Mouse (Mus musculus) embryo, embryonic 10 days (tissue): ENCODE data around the gene Bricd5.
"Not testable (repeated sequence)": the region's sequence is repeated elsewhere in the genome, so short reads cannot be mapped to it uniquely, and the experiment has no call there.

ENCODE experiments used
- DNase-seq: peaks from one replicate; pipeline ENCODE4 v3.0.0-alpha.2; 2015; ENCODE audit warnings: low spot score

Gene Bricd5

DNA sequence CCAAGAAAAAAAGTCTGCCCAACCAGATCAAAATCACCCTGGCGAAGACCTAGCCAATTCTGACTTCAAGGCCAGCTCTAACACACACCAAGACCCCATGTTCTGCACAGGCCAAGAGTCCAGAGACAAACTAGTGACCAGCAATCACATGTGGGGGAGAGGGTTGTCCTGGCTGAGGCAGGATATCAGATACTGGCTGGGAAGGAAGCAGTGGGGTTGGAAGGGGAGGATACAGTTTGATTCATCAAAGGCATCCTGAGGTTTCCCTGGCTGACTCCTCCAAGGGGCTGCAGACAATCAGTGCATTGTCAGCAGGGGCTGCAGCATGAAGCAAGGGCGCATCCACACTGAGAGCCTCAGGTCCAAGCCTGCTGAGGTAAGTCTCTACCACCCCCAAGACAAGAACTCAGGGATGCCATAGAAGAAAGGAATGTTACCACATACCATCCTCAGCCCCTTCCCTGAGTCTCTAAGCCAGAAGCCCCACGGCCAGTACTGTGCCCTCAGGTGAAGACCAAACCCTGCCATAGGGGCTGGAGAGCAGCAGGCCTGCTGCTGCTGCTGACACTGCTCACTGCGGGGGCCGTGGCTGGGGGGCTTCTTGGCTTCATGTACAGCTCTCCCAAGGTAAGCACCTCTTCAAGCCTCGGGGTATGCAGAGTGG lies at the start of gene Bricd5:
Bricd5 (plus strand) TSS at position 273 of the 664 bp plus-strand sequence.
- DNase-seq: no peak

GRCm38 (mm10) chr17:24424489-24424888 lies 49.2 kb upstream of the Bricd5 start:
- DNase-seq: no peak

DNA sequence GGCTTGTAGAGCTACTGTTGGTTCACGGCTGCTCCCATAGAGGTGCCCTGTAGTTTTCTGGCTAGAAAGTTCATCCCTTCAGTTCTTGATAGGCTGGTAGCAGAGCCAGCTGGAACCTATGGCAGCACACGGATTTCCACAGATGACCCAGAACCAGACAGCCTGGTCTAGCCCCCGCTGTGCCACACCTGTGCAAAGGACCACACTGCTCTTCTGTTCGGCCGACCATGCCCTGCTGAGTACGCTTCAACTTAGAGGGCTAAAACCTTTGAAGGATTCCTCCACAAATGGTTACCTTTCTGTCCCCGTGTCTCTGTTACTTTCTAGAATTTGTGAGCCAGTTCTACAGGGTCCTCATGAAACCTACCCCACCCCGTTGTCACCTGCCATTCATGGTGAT lies 48.4 kb upstream of the Bricd5 start:
- not testable (repeated sequence) for DNase-seq

GRCm38 (mm10) chr17:24425905-24426304 lies 47.8 kb upstream of the Bricd5 start:
- no peak for DNase-seq

GRCm38 (mm10) chr17:24426471-24427169 lies 47.1 kb upstream of the Bricd5 start, which contains the start of gene Eci1:
Gene Eci1 (plus strand): TSS chr17:24426641.
- peak; percentile 95 for DNase-seq

DNA sequence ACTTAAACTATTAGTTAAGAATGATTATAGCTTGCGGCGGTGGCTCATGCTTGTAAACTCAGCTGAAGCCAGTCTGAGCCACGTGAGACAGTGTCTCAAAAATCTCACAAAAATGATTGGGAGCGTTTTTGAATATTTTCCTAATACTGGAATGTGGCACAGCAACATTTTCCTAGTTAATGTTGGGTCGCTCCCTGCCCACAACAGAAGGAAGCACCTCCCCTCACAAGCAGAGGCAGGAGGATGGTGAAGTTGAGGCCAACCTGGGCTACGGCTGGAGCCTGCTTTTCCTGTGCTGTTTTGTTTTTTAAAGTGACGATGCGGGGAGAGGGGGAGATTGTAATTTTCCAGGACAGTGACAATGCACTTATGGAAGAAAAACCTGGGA lies 46.5 kb upstream of the Bricd5 start:
- DNase-seq: peak; percentile 30

DNA sequence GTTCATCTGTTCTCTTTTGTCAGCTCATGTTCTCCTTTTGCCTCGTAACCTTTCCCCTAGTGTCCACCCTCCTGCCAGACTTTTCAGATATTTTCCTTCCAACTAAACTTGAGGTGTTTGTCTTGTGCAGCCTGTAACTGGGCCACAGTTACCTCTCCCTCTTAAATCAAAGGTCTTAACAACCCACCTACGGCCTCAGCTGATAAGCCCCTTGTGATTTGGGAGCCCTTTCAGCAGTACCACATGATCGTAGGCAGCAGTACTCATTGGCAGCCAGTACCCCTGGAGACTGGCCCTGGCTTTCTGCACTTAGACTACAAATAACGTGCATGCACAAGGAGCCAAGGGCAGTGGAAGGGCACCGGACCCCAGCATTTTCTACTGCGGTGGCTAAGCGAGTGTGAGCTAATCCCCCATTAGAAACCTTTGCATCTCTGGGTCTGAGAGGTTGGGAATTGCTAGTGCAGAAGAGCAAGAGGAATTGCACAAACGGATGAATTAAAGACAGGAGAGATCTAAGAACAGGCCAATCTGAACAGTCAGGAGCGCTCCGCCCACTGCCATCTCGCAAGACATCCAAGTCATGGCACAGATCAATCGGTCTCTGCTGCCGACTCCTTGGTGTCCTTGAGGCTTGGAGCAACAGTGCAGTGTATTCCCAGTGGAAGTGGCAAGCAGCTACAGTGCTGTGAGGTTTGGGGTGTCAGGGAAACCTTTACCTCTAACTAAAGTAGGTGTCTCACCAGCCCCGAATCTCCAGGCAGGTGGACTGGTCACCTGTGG lies 44.3 kb upstream of the Bricd5 start:
- DNase-seq: no peak

GRCm38 (mm10) chr17:24437016-24437415 lies 36.7 kb upstream of the Bricd5 start:
- DNase-seq: peak; percentile 28

GRCm38 (mm10) chr17:24440377-24440776 lies 33.3 kb upstream of the Bricd5 start:
- no peak for DNase-seq

DNA sequence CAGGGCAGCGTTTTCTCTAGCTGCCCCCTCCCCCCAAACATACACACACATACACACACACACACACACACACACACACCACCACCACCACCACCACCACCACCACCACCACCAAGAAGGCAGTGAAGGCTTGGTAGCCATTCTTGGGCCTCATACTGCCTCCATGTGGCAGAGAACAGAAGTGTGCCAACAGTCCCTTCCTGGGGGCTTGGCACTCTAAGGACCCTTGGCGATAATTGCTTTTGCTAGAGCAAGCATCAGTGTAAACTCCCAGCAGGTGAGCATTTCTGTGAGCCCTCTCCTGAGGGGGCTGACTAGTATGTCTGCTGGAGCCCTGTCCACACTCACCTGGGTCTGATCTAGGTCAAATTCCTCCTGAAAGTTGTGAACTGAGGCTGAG lies 32.5 kb upstream of the Bricd5 start:
- peak; percentile 21 for DNase-seq

- no peak for DNase-seq
These were observed 31.6 kb upstream of the Bricd5 start for GRCm38 (mm10) chr17:24442107-24442506.

GRCm38 (mm10) chr17:24442632-24443155 lies 31.0 kb upstream of the Bricd5 start, which contains the start of gene Dnase1l2:
Gene Dnase1l2 (minus strand): TSS chr17:24443105.
- no peak for DNase-seq

DNA sequence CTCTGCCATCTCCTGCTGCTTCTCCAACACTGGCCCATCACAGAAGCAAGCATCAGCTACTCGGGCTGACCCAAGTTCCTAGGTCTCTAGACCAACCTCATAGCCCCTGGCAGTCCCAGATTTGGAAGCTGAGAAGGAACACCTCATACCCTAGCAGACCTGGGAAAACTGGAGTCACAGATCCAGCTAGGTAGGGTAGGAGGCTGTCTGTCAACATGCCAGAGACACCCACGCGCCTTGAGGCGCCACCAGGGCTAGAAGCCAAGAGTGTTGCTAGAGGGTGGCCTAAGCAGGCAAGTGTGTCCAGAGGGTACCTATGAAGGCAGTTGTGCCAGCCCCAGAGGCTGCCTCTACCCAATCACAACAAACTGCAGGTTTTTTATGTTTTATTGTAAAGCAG lies 30.3 kb upstream of the Bricd5 start:
- no peak for DNase-seq

GRCm38 (mm10) chr17:24446590-24446989 lies 27.1 kb upstream of the Bricd5 start:
- DNase-seq: no peak

GRCm38 (mm10) chr17:24449507-24449906 lies 24.2 kb upstream of the Bricd5 start:
- no peak for DNase-seq

GRCm38 (mm10) chr17:24451220-24451619 lies 22.5 kb upstream of the Bricd5 start:
- no peak for DNase-seq

DNA sequence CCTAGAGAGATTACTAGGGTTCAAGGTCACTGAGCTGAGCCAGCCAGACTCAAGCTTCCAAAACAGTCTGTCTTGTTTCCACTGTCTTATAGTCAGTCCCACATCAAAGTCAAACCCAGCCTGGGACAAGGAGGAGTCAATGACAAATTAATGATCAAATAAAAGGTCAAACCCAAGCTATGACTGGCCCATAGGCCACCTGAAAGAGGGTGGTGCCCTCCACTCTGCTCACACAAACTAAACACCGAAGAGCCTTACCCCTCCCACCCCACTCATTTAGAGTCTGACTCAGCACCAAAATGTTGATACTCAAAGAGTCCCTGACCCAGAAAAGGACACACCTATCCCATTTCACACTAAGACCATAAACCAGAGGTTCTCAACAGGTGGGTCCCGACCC lies 20.3 kb upstream of the Bricd5 start:
- DNase-seq: no peak

DNA sequence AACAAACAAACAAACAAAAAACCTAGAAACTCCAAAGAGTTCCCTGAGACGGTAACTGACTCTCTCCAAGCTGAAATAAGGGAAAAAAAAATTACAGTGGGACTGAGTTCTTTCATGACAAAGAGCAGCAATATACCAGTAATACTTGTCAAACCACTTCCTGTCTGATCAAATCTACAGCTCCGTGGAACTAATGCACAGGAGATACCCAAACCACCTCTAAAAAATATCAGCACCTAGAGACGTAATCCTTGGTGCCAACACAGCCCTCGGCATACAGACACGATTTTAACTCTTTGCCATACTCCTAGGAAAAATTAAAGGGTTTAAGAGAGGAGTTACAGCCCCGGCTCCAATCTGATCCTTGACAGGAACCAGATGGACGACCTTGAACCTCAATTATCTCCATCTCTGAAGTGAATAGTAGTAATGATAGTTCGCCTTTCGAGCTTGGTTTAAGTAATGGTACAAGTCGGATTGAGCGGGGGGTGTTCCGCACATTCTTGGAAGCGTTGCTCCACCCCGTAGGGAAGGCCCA lies 19.4 kb upstream of the Bricd5 start:
- no peak for DNase-seq

GRCm38 (mm10) chr17:24454756-24455522 lies 18.7 kb upstream of the Bricd5 start:
- DNase-seq: peak; percentile 100

- not testable (repeated sequence) for DNase-seq
These were observed 18.0 kb upstream of the Bricd5 start for GRCm38 (mm10) chr17:24455523-24456206.

DNA sequence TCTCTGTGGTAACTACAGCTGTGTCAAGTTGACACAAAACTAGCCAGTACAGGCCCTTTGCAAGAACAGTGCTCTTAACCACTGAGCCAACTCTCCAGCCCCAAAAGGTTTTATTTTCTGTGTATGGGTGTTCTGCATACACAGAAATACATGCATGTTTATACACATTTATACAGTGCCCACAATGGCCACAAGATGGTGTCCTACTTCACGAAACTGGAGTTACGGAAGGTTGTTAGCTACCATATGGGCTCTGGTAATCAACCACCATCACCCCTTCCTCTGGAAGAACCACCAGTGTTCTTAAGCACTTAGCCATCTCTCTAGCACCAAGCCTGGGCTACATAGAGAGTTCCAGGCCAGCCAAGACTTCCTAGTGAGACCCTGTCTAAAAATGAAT lies 12.1 kb upstream of the Bricd5 start:
- peak; percentile 55 for DNase-seq
